Mouse (Mus musculus) C2C12 (cell line): ENCODE measurements around the gene Hnrnpa0. TPM values are rescaled to one million over a fixed set of nuclear protein-coding genes. Genes with fewer than 3 reads are reported as not detected.

Experiments
- H3K27me3 ChIP-seq: one replicate; pipeline ENCODE4 v1.6.1; 2011; ENCODE audit not compliant: control insufficient read depth, insufficient read depth, insufficient read length
- H3K36me3 ChIP-seq: one replicate; pipeline ENCODE4 v1.6.1; 2011; ENCODE audit not compliant: control insufficient read depth, insufficient read depth
- H3K4me3 ChIP-seq: one replicate; pipeline ENCODE4 v1.5.1; 2011; ENCODE audit warnings: mild to moderate bottlenecking, control low read depth; ENCODE audit not compliant: poor library complexity, insufficient read depth, severe bottlenecking
- H3K79me2 ChIP-seq: one replicate; pipeline ENCODE4 v1.6.1; 2011; ENCODE audit not compliant: control insufficient read depth, insufficient read depth
- H3K79me3 ChIP-seq: one replicate; pipeline ENCODE4 v1.6.1; 2011; ENCODE audit warnings: low read depth, control low read depth
- H3ac ChIP-seq: one replicate; pipeline ENCODE3; 2011; ENCODE audit warnings: low read depth; ENCODE audit not compliant: control insufficient read depth, insufficient read length
- CEBPB ChIP-seq: IDR thresholded peaks from one replicate; pipeline ENCODE4 v1.6.1; 2011; ENCODE audit warnings: low read depth, mild to moderate bottlenecking, control low read depth, moderate library complexity
- CTCF ChIP-seq: IDR thresholded peaks from one replicate; pipeline ENCODE4 v1.5.1; 2011; ENCODE audit not compliant: control insufficient read depth, insufficient read depth, insufficient read length
- FOSL1 ChIP-seq: IDR thresholded peaks from one replicate; pipeline ENCODE4 v1.8.0; 2011; ENCODE audit warnings: mild to moderate bottlenecking, low read length; ENCODE audit not compliant: poor library complexity, insufficient read depth, severe bottlenecking
- MAX ChIP-seq: IDR thresholded peaks from one replicate; pipeline ENCODE4 v1.6.1; 2011; ENCODE audit warnings: mild to moderate bottlenecking, control low read depth
- MYOD1 ChIP-seq: IDR thresholded peaks from one replicate; pipeline ENCODE4 v1.6.1; 2011; ENCODE audit warnings: low read depth; ENCODE audit not compliant: control insufficient read depth, insufficient read length
- MYOG ChIP-seq: IDR thresholded peaks from one replicate; pipeline ENCODE4 v1.6.1; 2011; ENCODE audit not compliant: control insufficient read depth, insufficient read length; ENCODE audit errors: extremely low read depth
- USF1 ChIP-seq: IDR thresholded peaks from one replicate; pipeline ENCODE4 v1.6.1; 2011; ENCODE audit warnings: low read depth, mild to moderate bottlenecking, control low read depth, moderate library complexity
- polyA plus RNA-seq: library from polyadenylated mRNA; unstranded; fragments of >200 nt; fragmentation: generic; extraction: Trizol; gene quantifications from one replicate; pipeline ENCODE4 v1.2.1, GENCODE M21; 2012; ENCODE audit warnings: missing spikeins

Gene Hnrnpa0
- polyA plus RNA-seq, 1 experiment = 173 TPM

GRCm38 (mm10) chr13:58083521-58083920 lies 44.8 kb downstream of the Hnrnpa0 start:
- Histone ChIP-seq H3K27me3 (peaks cover 6% of the 10 kb centered on the region), H3K79me3 (no peaks in the 10 kb centered on the region), H3K79me2 (no peaks in the 10 kb centered on the region), H3ac (no peak overlapping the region), H3K36me3 (no peaks in the 10 kb centered on the region), H3K4me3 (no peak overlapping the region)
- TF ChIP-seq FOSL1 (no peak), MYOG (no peak), CEBPB (no peak), MYOD1 (no peak), USF1 (no peak), CTCF (no peak), MAX (no peak)

GRCm38 (mm10) chr13:58083048-58083447 lies 45.3 kb downstream of the Hnrnpa0 start:
- no peaks in the 10 kb centered on the region for H3K36me3 ChIP-seq
- no peak for TF ChIP-seq CEBPB
- H3K4me3 ChIP-seq = no peak overlapping the region
- H3K79me3 ChIP-seq = no peaks in the 10 kb centered on the region
- peaks cover 6% of the 10 kb centered on the region for H3K27me3 ChIP-seq
- H3ac ChIP-seq = no peak overlapping the region
- H3K79me2 ChIP-seq = no peaks in the 10 kb centered on the region

- H3ac ChIP-seq = no peak overlapping the region
- H3K79me2 ChIP-seq = no peaks in the 10 kb centered on the region
Measured at GRCm38 (mm10) chr13:58078361-58078760, 50.0 kb downstream of the Hnrnpa0 start.

More at GRCm38 (mm10) chr13:58078361-58078760, 50.0 kb downstream of the Hnrnpa0 start:
- Histone ChIP-seq H3K27me3 (peaks cover 20% of the 10 kb centered on the region), H3K4me3 (no peak overlapping the region), H3K36me3 (no peaks in the 10 kb centered on the region), H3K79me3 (no peaks in the 10 kb centered on the region)
- no peak for TF ChIP-seq CEBPB
- TF ChIP-seq CTCF = no peak
- TF ChIP-seq USF1 = no peak
- no peak for TF ChIP-seq MYOG
- no peak for TF ChIP-seq MYOD1

Other genes starting within 250 kb of the Hnrnpa0 start
- gene Spock1, start 220.2 kb downstream of the Hnrnpa0 start, polyA plus RNA-seq = 0.50 TPM
- 0.01 TPM for gene Klhl3, start 15.0 kb downstream of the Hnrnpa0 start, polyA plus RNA-seq
- 11.7 TPM for gene Idnk, start 29.1 kb upstream of the Hnrnpa0 start, polyA plus RNA-seq
- 60.0 TPM for gene Ubqln1, start 87.1 kb upstream of the Hnrnpa0 start, polyA plus RNA-seq
- gene Gkap1, start 147.1 kb upstream of the Hnrnpa0 start, polyA plus RNA-seq = 12.2 TPM
- 0.01 TPM for gene Kif27, start 230.6 kb upstream of the Hnrnpa0 start, polyA plus RNA-seq